Mouse (Mus musculus) thymus, adult 2 months (tissue): ENCODE measurements at regions not wholly inside any gene's neighbourhood (a gene's known extent, or its start where the extent isn't known, plus 50 kb on each side); places are given as distances from the start of the nearest gene placed in this dataset.

Experiments
- CTCF ChIP-seq: fragments of 200-500 bp; IDR thresholded peaks from 2 replicates; pipeline ENCODE4 v1.5.1; 2012; ENCODE audit warnings: mild to moderate bottlenecking, control low read depth, low read length, moderate library complexity, borderline replicate concordance; ENCODE audit not compliant: control insufficient read depth, poor library complexity, insufficient read depth; ENCODE audit errors: extremely low read depth
- POLR2A ChIP-seq: fragments of 200-500 bp; IDR thresholded peaks from 2 replicates; pipeline ENCODE4 v1.6.1; 2012; ENCODE audit warnings: mild to moderate bottlenecking, low read length, control low read depth, moderate library complexity; ENCODE audit not compliant: control insufficient read depth, poor library complexity, insufficient read depth; ENCODE audit errors: extremely low read depth

DNA sequence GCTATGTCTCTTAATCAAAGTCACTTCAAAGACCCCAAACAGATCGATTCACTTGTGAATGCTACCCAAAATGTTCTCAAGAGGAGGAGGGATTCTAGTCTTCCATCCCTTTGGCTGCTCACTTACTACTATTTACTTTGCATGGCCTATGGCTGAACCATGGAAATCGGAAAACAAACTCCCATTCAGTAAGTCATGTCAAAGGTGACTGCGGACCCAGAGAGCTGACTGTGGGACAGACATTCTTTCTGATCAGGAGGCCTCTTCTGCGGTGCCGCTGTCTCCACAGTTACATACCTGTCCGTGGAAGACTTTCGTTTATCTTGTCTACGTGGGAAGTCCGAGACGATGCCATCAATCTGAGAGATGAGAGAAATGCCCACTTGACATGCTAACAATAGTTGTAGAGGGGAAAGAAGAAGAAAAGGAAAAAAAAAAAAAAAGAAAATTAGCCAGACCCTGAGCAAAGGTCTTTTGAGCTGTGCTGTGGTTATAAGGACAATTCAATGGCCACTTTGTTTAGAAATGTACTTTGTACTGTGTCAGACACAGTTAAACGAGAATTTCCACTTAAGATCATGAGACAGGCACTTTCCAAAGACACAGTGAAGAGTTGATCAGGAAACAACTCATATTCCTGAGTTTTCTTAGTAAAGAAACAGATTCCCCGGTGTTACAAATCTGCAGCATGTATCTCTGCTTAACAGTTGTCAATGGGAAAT lies 92.7 kb downstream of the Olig3 start:
- TF ChIP-seq CTCF (no peak), POLR2A (no peak)
